Mouse (Mus musculus) ES-Bruce4 (cell line): Measurements from ENCODE around the gene Bend5. TPM values are rescaled to one million over a fixed set of nuclear protein-coding genes. Genes with fewer than 3 reads are reported as not detected.

ENCODE experiments used
- H3K27ac ChIP-seq: 2 replicates; pipeline ENCODE4 v1.5.1; 2012; ENCODE audit warnings: low read length, inconsistent platforms; ENCODE audit not compliant: insufficient read depth
- H3K27me3 ChIP-seq: 2 replicates; pipeline ENCODE4 v1.6.1; 2012; ENCODE audit warnings: mild to moderate bottlenecking, low read length, inconsistent platforms; ENCODE audit not compliant: control insufficient read depth, poor library complexity, insufficient read depth, severe bottlenecking
- H3K36me3 ChIP-seq: 2 replicates; pipeline ENCODE4 v1.6.1; 2012; ENCODE audit warnings: inconsistent platforms, mild to moderate bottlenecking, low read length, moderate library complexity; ENCODE audit not compliant: control insufficient read depth, poor library complexity, insufficient read depth, severe bottlenecking
- H3K4me1 ChIP-seq: one replicate; pipeline ENCODE4 v1.8.1; 2011; ENCODE audit warnings: low read length; ENCODE audit not compliant: control insufficient read depth, insufficient read depth
- H3K4me3 ChIP-seq: 2 replicates; pipeline ENCODE4 v1.5.1; 2011; ENCODE audit warnings: low read depth, mild to moderate bottlenecking, low read length
- H3K9ac ChIP-seq: 2 replicates; pipeline ENCODE4 v1.6.1; 2012; ENCODE audit warnings: low read depth, mild to moderate bottlenecking, inconsistent platforms; ENCODE audit not compliant: poor library complexity, severe bottlenecking
- H3K9me3 ChIP-seq: replicated peaks from 2 replicates; pipeline ENCODE4 v1.6.1; 2012; ENCODE audit warnings: mild to moderate bottlenecking, low read length, inconsistent platforms; ENCODE audit not compliant: control insufficient read depth, poor library complexity, insufficient read depth, severe bottlenecking
- CTCF ChIP-seq: IDR thresholded peaks from one replicate; pipeline ENCODE4 v1.8.1; 2011; ENCODE audit warnings: low read depth, low read length
- EP300 ChIP-seq: IDR thresholded peaks from 2 replicates; pipeline ENCODE4 v1.6.1; 2011; ENCODE audit warnings: low read depth, low read length; ENCODE audit not compliant: insufficient read depth
- POLR2A ChIP-seq: IDR thresholded peaks from one replicate; pipeline ENCODE4 v1.8.1; 2011; ENCODE audit warnings: low read length; ENCODE audit not compliant: insufficient read depth
- polyA plus RNA-seq: library from polyadenylated mRNA; stranded (reverse); fragments of >200 nt; gene quantifications from 2 replicates; pipeline ENCODE4 v1.2.4, GENCODE M21; 2011; ENCODE audit warnings: low read depth; ENCODE audit not compliant: missing spikeins, insufficient read depth, insufficient read length

Bend5 gene
- polyA plus RNA-seq, 1 experiment, result 4.0 TPM

DNA sequence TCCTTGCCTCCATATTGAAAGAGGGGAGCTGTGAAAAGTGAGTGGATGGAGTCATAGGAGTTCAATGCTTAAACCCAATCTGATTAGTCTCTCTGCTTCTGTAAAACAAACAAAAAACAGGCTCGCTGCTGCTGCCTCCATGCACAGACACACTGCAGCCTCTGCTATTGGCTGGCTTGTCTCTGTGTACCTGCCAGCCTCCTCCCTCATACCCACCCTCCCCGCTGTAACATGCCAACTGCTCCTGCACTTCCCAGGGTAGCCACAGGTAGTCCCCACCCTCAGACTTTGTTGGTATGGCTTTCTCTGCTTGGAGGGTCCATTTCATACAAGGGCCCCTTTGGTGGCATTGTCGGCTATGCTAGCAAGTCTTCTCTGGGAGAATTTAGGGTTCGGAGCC lies 62.7 kb downstream of the Bend5 start:
- H3K27ac ChIP-seq, result no peak overlapping the region
- H3K4me3 ChIP-seq, result no peak overlapping the region
- H3K9ac ChIP-seq, result no peak overlapping the region
- TF ChIP-seq POLR2A (no peak), EP300 (no peak), CTCF (no peak)
- H3K27me3 ChIP-seq, result 0 out of 2 replicates have a peak, but pooled peaks cover 1% of the 10 kb centered on the region
- H3K9me3 ChIP-seq, result peaks cover 3% of the 10 kb centered on the region; the same call in 1 of the 2 replicates
- no peaks in the 10 kb centered on the region for H3K4me1 ChIP-seq
- no peaks in the 10 kb centered on the region for H3K36me3 ChIP-seq

DNA sequence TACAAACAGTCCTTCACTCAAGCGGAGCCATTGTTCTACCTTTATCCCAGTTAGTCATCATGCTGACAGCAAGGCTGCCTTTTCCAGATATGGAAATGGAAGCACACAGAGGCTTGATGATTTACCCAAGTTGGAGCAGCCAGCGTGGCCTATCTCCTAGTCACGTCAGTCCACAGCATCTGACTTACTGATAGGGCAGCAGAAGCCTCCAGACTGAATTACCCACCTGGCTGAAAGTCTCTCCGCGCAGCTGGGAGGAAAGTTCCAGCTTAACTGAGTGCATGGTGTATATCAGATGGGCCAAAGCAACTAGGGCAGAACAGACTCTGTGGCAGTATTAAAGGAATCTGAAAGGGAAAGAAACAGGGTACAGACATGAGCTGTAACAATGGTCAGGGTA lies 68.7 kb downstream of the Bend5 start:
- Histone ChIP-seq H3K4me1 (no peaks in the 10 kb centered on the region), H3K9ac (no peak overlapping the region), H3K9me3 (no peaks in the 10 kb centered on the region), H3K27me3 (no peaks in the 10 kb centered on the region), H3K27ac (no peak overlapping the region), H3K4me3 (no peak overlapping the region), H3K36me3 (no peaks in the 10 kb centered on the region)
- TF ChIP-seq EP300 (no peak), POLR2A (no peak), CTCF (no peak)

DNA sequence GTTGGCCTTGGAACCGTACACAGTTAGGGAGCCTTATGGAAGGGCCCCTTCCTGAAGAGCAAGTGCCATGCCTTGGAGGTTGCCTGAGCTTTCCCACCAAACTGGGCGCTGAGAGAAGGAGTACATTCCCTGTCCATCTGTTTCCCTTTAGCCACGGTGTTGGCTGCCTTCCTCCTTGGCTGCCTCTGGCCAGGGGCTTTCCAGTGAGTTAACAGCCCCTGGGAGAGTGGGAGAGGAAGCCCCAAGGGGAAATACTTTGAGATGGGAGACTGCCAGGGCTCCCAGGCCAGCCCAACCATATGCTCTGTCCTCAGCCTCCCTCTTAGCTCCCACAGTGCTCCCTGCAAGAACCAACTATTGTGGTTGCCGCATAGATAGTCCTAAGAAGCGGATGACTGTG lies 70.4 kb downstream of the Bend5 start:
- H3K36me3 ChIP-seq, result no peaks in the 10 kb centered on the region
- H3K27me3 ChIP-seq, result no peaks in the 10 kb centered on the region
- no peak overlapping the region for H3K9ac ChIP-seq
- H3K9me3 ChIP-seq, result no peaks in the 10 kb centered on the region
- H3K27ac ChIP-seq, result no peak overlapping the region
- no peak overlapping the region for H3K4me3 ChIP-seq
- no peak for TF ChIP-seq POLR2A
- TF ChIP-seq EP300, result no peak
- TF ChIP-seq CTCF, result no peak
- H3K4me1 ChIP-seq, result no peaks in the 10 kb centered on the region

DNA sequence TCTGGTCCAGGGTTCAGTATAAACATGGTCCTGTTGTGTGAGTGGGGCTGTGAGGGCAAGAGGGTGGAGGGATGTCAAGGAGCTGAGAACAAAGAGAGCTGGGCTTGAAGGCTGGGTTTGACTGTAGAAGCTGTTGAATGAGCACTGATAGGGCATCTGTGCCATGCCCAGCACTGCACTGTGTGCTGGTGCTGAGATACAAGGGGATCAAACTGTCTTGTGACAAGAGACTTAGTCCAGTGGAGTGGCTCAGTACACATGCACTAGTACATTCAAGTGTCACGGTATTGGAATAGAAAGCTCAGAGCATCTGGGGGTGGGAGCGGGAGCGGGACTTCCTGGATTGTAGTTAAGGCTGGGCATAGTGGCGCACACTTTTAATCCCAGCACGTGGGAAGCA lies 71.4 kb downstream of the Bend5 start:
- Histone ChIP-seq H3K4me1 (no peaks in the 10 kb centered on the region), H3K27me3 (no peaks in the 10 kb centered on the region), H3K9me3 (no peaks in the 10 kb centered on the region), H3K27ac (no peak overlapping the region), H3K4me3 (no peak overlapping the region), H3K36me3 (no peaks in the 10 kb centered on the region), H3K9ac (no peak overlapping the region)
- TF ChIP-seq CTCF (no peak), EP300 (no peak), POLR2A (no peak)

DNA sequence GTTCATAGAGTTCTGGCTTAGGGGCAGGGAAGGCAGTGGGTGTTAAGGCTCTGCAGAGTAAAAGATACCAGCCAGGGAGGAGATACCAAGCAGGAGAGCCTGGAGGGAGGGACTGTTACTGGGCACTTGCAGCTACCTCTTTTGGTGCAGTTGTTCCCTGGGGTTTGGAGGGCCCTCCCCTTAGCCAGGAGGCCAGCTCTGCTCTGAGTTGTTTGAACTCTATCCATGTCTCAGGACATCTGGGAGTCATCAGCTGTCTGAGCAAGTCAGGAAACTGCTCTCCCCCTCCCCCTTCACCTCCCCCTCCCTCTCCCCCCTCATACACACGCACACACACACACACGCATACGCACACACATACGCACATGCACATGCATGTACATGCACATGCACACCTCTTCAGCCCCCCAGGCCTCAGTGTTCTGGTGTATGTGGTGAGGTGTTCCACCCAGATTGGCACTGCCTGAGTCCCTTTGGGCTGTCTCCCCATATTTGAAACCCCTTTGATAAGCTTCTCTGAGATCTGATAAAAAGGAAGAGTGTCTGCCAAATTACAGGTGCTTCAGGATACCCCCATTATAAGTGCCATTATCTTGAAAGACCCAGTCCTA lies 72.5 kb downstream of the Bend5 start:
- Histone ChIP-seq H3K9me3 (no peaks in the 10 kb centered on the region), H3K4me3 (no peak overlapping the region), H3K4me1 (no peaks in the 10 kb centered on the region), H3K36me3 (no peaks in the 10 kb centered on the region), H3K27me3 (no peaks in the 10 kb centered on the region), H3K9ac (no peak overlapping the region), H3K27ac (no peak overlapping the region)
- TF ChIP-seq CTCF, result no peak
- no peak for TF ChIP-seq POLR2A
- no peak for TF ChIP-seq EP300

DNA sequence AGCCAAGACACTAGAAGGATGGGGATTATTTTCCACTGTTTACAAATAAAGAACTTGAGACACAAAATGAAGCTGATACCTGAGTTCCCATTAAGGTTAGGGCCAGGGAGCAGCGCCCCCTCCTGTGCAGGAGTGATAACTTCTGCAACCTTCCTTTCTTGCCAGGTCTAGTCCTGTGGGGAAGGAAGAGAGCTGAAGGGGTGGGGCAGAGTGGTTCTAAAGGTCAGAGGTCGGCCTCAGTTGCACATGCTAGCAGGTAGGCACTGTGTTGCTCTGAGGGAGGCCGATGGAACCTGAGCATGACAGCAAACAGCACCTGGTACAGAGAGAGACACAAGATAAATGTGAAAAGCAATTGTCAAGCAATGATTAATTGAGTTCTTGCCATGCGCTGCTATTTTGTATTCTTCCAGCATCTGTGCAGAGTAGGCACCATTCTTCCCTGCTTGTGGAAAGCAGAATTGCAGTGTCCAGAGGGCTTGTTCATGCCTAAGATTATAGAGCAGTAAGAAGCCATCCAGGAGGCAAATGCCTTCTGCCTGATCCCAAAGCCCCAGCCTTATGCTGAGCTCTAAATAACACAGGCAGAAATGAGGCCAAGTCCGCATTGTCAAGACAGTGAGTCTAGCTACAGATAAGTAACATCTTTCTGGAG lies 79.1 kb downstream of the Bend5 start:
- Histone ChIP-seq H3K4me1 (no peaks in the 10 kb centered on the region), H3K4me3 (no peak overlapping the region), H3K36me3 (no peaks in the 10 kb centered on the region), H3K9me3 (no peaks in the 10 kb centered on the region), H3K27me3 (no peaks in the 10 kb centered on the region), H3K9ac (no peak overlapping the region), H3K27ac (no peak overlapping the region)
- TF ChIP-seq CTCF, result peak; percentile 59
- no peak for TF ChIP-seq EP300
